8 mouse cellular contexts compared by ENCODE assay signal in the genomic region with DNA sequence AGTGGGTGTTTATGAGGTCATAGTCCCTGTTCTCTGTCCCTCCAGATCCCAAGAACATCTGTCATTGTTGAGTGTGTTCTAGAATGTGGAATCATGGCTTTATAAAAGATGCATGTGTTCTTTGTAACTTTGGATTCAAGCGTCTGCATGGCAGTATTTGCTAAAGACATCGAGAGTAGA. TPM values are rescaled to one million over a fixed set of nuclear protein-coding genes. Genes with fewer than 3 reads are reported as not detected.
DNase-seq lines count a peak whose midpoint lies in the region; ATAC-seq and TF ChIP-seq lines count a peak whose summit lies in the region.

A gene (plus strand): TSS at position 81 of the 180 bp plus-strand sequence.

- TF ChIP-seq POLR2A in bone marrow macrophage, adult 2 months (IDR thresholded peaks at IDR 0.05; ENCODE audit: borderline replicate concordance, low read depth, low read length) = no peak

- H3K4me3 ChIP-seq in bone marrow macrophage, adult 2 months (ENCODE audit: insufficient read depth, low read length) = peak within 1 kb of the TSS; percentile 67

- no peak for TF ChIP-seq CTCF in bone marrow macrophage, adult 2 months (IDR thresholded peaks at IDR 0.05; ENCODE audit: low read depth, low read length)

- intact Hi-C loops in heart, postnatal 14 days (cut with DNase I) = no loop called here
- intact Hi-C loops in left cerebral cortex, postnatal 36 days (cut with DNase I) = no loop called here

- DNase-seq in heart, adult 18-20 months = no peak
- DNase-seq in heart, postnatal 4 days = no peak
- no peak for DNase-seq in heart, postnatal 14 days
- no peak for DNase-seq in adrenal gland, adult 2 months
- DNase-seq in adrenal gland, postnatal 25 days = no peak
- DNase-seq in left cerebral cortex, postnatal 36 days (ENCODE audit: low spot score in 2 of 2) = no peak

- H3K27ac ChIP-seq in bone marrow macrophage, adult 2 months (ENCODE audit: insufficient read depth, low read depth, low read length) = 0 out of 2 replicates have a peak within 1 kb of the TSS, but pooled peaks have one; percentile 12

- peaks cover 14% of the 10 kb centered on the region for H3K4me1 ChIP-seq in bone marrow macrophage, adult 2 months (ENCODE audit: control insufficient read depth, insufficient read depth, low read length)

- ATAC-seq in megakaryocyte progenitor cell, adult 5-6 weeks (replicated peaks; ENCODE audit: poor library complexity) = 0 out of 2 replicates have a peak, but pooled peaks have one; percentile 0

RNA-seq across cellular contexts. Expression of the gene that starts here (rescaled TPM):
- total RNA-seq in heart, adult 18-20 months (2021) = 10 to 100 TPM; 62.3 to 70.5 TPM
- total RNA-seq in heart, postnatal 4 days (2021) = 1 to 10 TPM; 6.2 to 6.3 TPM
- not detected in 2 replicates for polyA plus RNA-seq in bone marrow macrophage, adult 2 months (2012; ENCODE audit: insufficient read depth, insufficient read length, missing spikeins)
- 10 to 100 TPM; 42.9 to 47.5 TPM for total RNA-seq in heart, postnatal 14 days (2021)
- total RNA-seq in megakaryocyte progenitor cell, adult 5-6 weeks (2015) = not detected in 2 replicates
- not detected in 2 replicates for total RNA-seq in megakaryocyte progenitor cell, adult 5-6 weeks (2017)
- not detected for total RNA-seq in adrenal gland, adult 2 months (2021)
- polyA plus RNA-seq in adrenal gland, adult 2 months (2012; rRNA removed) = not detected in 2 replicates
- total RNA-seq in adrenal gland, postnatal 25 days (2021) = not detected in 2 replicates
- total RNA-seq in left cerebral cortex, postnatal 36 days (2021) = not detected

Comparison
In these comparisons a context has a peak if more than half of its experiments do, and no peak if none do; other contexts are left out.
1. RNA of the gene that starts here (total RNA-seq): 62.3 to 70.5 TPM in heart, adult 18-20 months and 42.9 to 47.5 TPM in heart, postnatal 14 days; 6.2 to 6.3 TPM in heart, postnatal 4 days, not detected in left cerebral cortex, postnatal 36 days, not detected in adrenal gland, postnatal 25 days, not detected in adrenal gland, adult 2 months and not detected in megakaryocyte progenitor cell, adult 5-6 weeks; every median in the first group is over 4 times any median in the second.
2. Peak in ATAC-seq in megakaryocyte progenitor cell, adult 5-6 weeks; RNA of the gene not detected or under 1 TPM.